Mouse (Mus musculus) heart, embryonic 11.5 days (tissue): ENCODE data around the gene Eya4. TPM values are rescaled to one million over a fixed set of nuclear protein-coding genes. Genes with fewer than 3 reads are reported as not detected.

Source experiments
- ATAC-seq: fragments of 200-750 bp; cut with Nextera tagmentation; replicated peaks from 2 replicates; pipeline ENCODE4 v1.8.0; 2017; ENCODE audit warnings: moderate library complexity; ENCODE audit not compliant: insufficient number of reproducible peaks, low FRiP score, low TSS enrichment
- H3K27ac ChIP-seq: fragments of 300-500 bp; sonication (generic); 2 replicates; pipeline ENCODE4 v1.5.1; 2014; ENCODE audit warnings: mild to moderate bottlenecking, low read depth, low read length
- H3K27me3 ChIP-seq: fragments of 300-500 bp; sonication (generic); 2 replicates; pipeline ENCODE4 v1.6.1; 2014; ENCODE audit warnings: mild to moderate bottlenecking, low read length, mixed read lengths; ENCODE audit not compliant: control insufficient read depth, insufficient read depth
- H3K36me3 ChIP-seq: fragments of 300-500 bp; sonication (generic); 2 replicates; pipeline ENCODE4 v1.6.1; 2014; ENCODE audit warnings: mild to moderate bottlenecking, low read length, moderate library complexity, mixed read lengths; ENCODE audit not compliant: control insufficient read depth, insufficient read depth
- H3K4me1 ChIP-seq: fragments of 300-500 bp; sonication (generic); 2 replicates; pipeline ENCODE4 v1.6.1; 2014; ENCODE audit warnings: low read length; ENCODE audit not compliant: control insufficient read depth, insufficient read depth
- H3K4me2 ChIP-seq: fragments of 300-500 bp; sonication (generic); 2 replicates; pipeline ENCODE4 v1.6.1; 2014; ENCODE audit warnings: mild to moderate bottlenecking, moderate library complexity
- H3K4me3 ChIP-seq: fragments of 300-500 bp; sonication (generic); 2 replicates; pipeline ENCODE4 v1.5.1; 2014; ENCODE audit warnings: low read depth, low read length
- H3K9ac ChIP-seq: fragments of 300-500 bp; sonication (generic); 2 replicates; pipeline ENCODE4 v1.6.1; 2014; ENCODE audit warnings: mild to moderate bottlenecking, low read depth, low read length, moderate library complexity
- H3K9me3 ChIP-seq: fragments of 300-500 bp; sonication (generic); replicated peaks from 2 replicates; pipeline ENCODE4 v1.6.1; 2016; ENCODE audit warnings: low read length; ENCODE audit not compliant: control insufficient read depth
- WGBS: fragments of 180-500 bp; shearing (Covaris S2); extraction: QIAGEN DNeasy Blood & Tissue Kit; methylation state at CpG from one replicate; pipeline ENCODE4 v1.1.7; 2014; ENCODE audit not compliant: insufficient replicate concordance; 5-methylcytosine and 5-hydroxymethylcytosine counted together
- polyA plus RNA-seq: library from polyadenylated mRNA; unstranded; fragments of >200 nt; fragmentation: Nextera tagmentation; extraction: Ambion mirVana; gene quantifications from 2 replicates; pipeline ENCODE4 v1.2.1, GENCODE M21; 2014

The Eya4 gene
- polyA plus RNA-seq, 1 experiment from 2014 or later = 1.9 TPM

DNA sequence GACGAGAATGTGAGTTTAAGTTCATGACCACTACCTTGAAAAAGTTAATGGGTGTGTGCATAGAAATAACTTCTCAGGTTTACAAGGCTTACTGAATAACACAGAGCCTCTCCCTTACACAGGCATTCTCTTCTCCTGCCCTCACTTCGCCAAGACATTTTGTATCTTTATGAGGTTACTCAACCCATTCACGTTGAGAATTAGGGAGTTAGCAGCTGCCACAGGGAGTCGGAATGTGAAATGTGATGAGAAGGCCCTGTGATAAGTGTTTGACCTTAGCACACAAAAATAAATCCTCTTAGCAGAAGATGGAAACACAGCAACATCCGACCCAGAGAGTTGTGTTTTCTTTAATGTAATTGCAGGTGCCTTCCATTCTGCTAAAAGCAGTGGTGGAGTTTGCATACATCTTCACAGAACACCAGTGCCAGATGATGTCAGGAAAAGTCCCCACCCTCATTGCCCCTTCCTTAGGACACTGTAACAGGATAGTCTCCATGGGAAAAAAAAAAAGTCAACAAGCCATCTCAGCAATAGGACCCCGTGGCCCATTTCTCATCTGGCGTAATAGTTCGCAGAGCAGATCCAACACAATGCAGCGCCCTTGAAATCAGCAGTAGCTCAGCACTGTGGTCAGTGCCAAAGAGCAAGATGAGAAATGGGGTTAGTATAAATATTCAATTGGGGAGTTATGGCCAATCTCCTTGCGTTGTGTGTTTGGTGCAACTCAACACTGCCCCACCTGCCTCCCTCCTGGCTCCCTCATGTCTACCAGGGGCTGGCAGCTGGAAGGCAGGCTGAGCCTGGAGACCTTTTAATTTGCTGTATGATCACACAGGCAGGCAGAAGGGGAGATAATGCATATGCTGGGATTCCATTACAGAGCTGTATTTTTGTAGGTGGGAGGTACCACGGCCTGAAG, 168.8 kb downstream of the Eya4 start:
- H3K36me3 ChIP-seq = no peaks in the 10 kb centered on the region
- no peak overlapping the region for H3K27ac ChIP-seq
- no peak overlapping the region for H3K4me2 ChIP-seq
- ATAC-seq = no peak
- no peaks in the 10 kb centered on the region for H3K27me3 ChIP-seq
- H3K4me1 ChIP-seq = no peaks in the 10 kb centered on the region; the same call in 1 of the 2 replicates
- no peak overlapping the region for H3K9ac ChIP-seq
- no peaks in the 10 kb centered on the region for H3K9me3 ChIP-seq
- 74% methylated on average over 11 of the region's 11 CpGs for WGBS
- H3K4me3 ChIP-seq = no peak overlapping the region

DNA sequence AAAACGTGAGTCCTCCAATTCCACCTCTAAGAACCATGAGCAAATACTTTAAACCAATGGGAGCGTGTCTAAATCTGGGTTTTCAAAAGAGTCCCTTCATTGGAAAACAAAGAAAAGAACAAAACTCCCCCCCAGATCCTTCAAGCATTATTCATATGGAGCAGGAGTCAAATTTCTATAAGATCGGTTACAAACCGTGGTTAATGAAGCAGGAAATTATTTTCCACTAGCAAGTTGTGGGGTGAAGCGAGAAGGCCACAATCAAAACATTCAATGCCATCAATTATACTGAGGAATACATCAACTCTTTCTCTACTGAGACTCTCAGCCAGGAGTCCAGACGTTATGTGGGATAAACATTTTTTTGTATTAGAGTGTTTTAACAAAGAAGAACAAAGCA, 171.3 kb downstream of the Eya4 start:
- Histone ChIP-seq H3K4me3 (no peak overlapping the region), H3K9ac (no peak overlapping the region), H3K27me3 (no peaks in the 10 kb centered on the region), H3K9me3 (no peaks in the 10 kb centered on the region), H3K4me1 (no peaks in the 10 kb centered on the region; the same call in 1 of the 2 replicates), H3K27ac (no peak overlapping the region), H3K36me3 (no peaks in the 10 kb centered on the region), H3K4me2 (no peak overlapping the region)
- 71% methylated on average over 6 of the region's 6 CpGs for WGBS
- no peak for ATAC-seq

DNA sequence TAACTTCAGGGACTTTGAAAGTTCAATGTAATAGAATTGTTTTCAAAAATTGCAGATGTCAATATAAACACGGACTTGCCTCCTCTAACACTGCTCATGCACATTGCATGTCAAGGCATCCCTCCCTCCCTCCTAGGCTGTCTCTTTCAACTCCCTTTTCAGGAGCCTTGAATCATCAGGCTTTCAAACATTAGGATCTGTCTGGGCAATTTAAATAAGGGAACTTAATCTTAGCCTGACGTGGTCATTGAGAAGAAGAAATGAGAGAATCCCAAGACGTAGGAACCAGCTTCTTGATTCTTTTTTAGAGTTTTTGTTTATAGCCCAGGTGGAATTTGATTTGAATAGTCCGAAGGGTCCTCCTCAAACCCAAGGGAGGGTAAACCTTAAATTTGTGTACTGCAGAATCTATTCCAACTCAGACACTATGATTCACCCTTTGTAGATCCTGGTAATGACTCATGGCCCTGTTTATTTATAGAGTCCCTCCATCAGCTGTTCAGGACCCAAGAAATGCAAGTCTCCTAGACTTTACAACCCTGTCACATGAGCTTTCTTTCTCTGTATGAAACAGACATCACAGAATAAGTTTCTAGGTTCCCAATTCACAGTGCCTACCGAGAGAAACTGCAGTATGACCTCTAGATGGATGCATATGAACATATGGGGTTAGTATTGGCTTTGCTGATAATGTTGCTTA, 173.1 kb downstream of the Eya4 start:
- Histone ChIP-seq H3K4me2 (no peak overlapping the region), H3K9ac (no peak overlapping the region), H3K4me1 (no peaks in the 10 kb centered on the region; the same call in 1 of the 2 replicates), H3K4me3 (no peak overlapping the region), H3K27me3 (no peaks in the 10 kb centered on the region), H3K27ac (no peak overlapping the region), H3K9me3 (no peaks in the 10 kb centered on the region), H3K36me3 (no peaks in the 10 kb centered on the region)
- 73% methylated on average over 5 of the region's 5 CpGs for WGBS
- ATAC-seq = no peak

DNA sequence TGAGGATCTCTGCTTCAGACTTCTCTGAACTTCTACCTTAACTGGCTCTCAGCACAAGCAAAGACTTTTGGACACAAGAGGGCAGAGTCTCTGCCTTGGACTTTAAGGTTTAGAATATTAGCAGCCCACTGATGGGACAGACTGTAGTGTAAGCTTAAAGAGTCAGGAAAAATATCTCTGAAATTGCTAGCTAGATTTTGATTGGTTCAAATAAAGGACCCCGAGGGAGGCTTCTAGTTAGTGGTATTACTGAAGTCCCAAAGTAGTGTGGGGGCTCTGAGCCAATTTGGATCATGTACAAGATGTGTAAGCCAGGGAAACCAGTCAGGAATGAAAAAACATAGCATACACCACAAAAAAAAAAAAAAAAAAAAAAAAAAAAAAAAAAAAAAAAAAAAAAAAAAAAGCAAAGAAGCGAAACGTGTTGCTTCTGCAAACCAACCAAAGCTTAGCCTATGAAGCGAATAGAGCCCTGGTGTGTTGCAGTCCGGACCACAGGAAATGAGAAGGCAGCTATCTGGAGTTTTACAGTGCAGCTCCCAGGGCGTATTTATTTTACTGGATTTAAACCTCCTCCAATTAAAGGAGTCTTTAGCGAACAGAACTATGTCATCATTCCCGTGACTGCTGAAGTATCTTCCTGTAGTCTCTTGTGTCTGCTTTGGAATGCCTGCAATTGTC, 173.8 kb downstream of the Eya4 start:
- WGBS = 60% methylated on average over 8 of the region's 8 CpGs
- no peaks in the 10 kb centered on the region for H3K9me3 ChIP-seq
- H3K9ac ChIP-seq = no peak overlapping the region
- no peak for ATAC-seq
- H3K36me3 ChIP-seq = no peaks in the 10 kb centered on the region
- no peaks in the 10 kb centered on the region for H3K27me3 ChIP-seq
- no peak overlapping the region for H3K4me3 ChIP-seq
- H3K4me2 ChIP-seq = no peak overlapping the region
- no peak overlapping the region for H3K27ac ChIP-seq
- no peaks in the 10 kb centered on the region; the same call in 1 of the 2 replicates for H3K4me1 ChIP-seq

DNA sequence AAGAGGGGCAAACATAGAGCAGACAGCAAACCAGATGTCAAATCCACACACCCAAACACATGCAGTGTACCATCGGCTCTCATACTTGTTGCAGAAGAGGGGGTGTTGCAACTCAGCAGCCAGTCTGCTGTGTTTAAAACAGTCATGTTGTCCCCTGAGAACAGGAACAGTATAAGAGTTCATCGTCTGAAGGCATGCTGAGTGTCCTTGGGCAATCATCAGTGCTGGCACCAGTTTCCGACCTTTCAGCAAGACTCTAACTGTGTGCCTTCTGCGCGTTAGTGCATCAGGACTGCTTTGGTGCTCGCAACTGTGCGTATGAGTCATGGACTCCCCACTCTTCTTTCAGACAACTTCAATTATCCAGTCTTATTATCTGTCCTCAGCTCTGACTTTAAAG, 179.0 kb downstream of the Eya4 start:
- Histone ChIP-seq H3K4me1 (no peaks in the 10 kb centered on the region), H3K36me3 (no peaks in the 10 kb centered on the region), H3K9ac (no peak overlapping the region), H3K27me3 (no peaks in the 10 kb centered on the region), H3K27ac (no peak overlapping the region), H3K9me3 (no peaks in the 10 kb centered on the region), H3K4me2 (no peak overlapping the region), H3K4me3 (no peak overlapping the region)
- 76% methylated on average over 7 of the region's 7 CpGs for WGBS
- ATAC-seq = no peak

DNA sequence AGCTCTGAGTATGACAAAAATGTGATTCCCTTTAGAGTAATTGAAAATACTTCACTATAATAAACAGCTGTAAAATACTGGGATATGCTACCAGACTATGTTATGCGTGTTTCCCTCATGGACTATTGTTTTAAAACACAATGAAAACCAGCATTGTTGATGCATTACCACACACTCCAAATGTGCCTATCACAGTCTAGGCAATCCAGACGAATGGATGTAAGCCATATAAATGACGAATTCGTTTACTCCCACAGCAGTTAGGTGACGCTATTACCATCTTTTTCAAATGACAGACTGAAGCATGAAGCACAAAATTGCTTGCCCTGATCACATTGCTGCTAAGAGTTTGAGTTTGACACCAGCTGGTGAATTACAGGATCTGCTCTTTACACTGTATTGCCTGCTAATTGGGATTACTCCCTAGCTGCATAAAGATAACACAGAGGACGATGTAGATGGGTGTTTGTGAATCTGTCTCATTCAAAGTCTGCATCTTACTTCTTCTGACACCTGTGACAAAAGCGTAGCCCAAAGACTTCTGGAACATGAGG, 185.4 kb downstream of the Eya4 start:
- Histone ChIP-seq H3K4me1 (no peaks in the 10 kb centered on the region), H3K27me3 (no peaks in the 10 kb centered on the region), H3K9me3 (no peaks in the 10 kb centered on the region), H3K27ac (no peak overlapping the region), H3K4me3 (no peak overlapping the region), H3K4me2 (no peak overlapping the region), H3K9ac (no peak overlapping the region), H3K36me3 (no peaks in the 10 kb centered on the region)
- no peak for ATAC-seq
- 67% methylated on average over 7 of the region's 7 CpGs for WGBS

DNA sequence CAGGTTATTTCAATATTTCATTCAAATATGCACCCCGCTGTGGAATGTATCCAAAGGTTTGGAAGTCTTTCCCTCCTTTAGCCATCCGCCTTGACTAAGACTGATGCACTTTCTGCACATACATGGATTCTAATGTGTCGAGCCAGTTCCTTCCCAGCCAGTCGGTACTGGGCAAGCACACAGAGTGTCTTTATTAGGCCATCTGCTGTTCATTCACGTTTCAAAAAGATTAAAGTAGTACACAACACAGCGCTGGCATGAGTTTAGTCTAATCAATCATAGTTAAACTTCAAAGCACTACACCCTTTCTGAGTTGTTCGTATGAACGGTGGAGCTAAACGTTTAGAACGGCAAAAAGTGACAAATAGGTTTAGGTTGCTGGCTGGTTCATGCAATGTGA, 190.7 kb downstream of the Eya4 start:
- Histone ChIP-seq H3K36me3 (no peaks in the 10 kb centered on the region), H3K4me3 (no peak overlapping the region), H3K4me2 (no peak overlapping the region), H3K9ac (no peak overlapping the region), H3K27ac (no peak overlapping the region), H3K27me3 (no peaks in the 10 kb centered on the region), H3K4me1 (no peaks in the 10 kb centered on the region; the same call in 1 of the 2 replicates), H3K9me3 (no peaks in the 10 kb centered on the region)
- WGBS = 59% methylated on average over 10 of the region's 10 CpGs
- ATAC-seq = no peak

DNA sequence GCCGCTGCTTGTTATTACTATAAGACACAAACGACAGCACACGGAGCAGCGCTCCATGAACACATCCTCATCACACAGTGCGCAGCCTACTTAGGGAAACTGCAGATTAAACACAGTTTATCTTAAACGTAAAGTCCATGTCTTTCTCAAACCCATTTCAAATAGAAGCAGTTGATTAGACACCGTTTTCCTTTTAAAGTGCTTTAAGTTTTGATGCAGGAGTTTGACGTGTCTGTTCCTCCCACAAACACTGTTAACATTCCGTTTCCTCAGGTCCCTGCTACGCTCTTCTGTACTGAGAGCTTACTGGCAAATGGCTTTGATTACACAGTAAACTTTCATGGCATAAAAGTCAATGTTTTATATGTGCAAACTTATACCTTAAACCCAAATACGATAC, 191.4 kb downstream of the Eya4 start:
- H3K4me2 ChIP-seq = no peak overlapping the region
- H3K27me3 ChIP-seq = no peaks in the 10 kb centered on the region
- no peak overlapping the region for H3K4me3 ChIP-seq
- H3K4me1 ChIP-seq = no peaks in the 10 kb centered on the region; the same call in 1 of the 2 replicates
- H3K27ac ChIP-seq = no peak overlapping the region
- no peak overlapping the region for H3K9ac ChIP-seq
- 74% methylated on average over 11 of the region's 11 CpGs for WGBS
- no peak for ATAC-seq
- no peaks in the 10 kb centered on the region for H3K36me3 ChIP-seq
- no peaks in the 10 kb centered on the region for H3K9me3 ChIP-seq
